Mouse (Mus musculus): Measurements from ENCODE around the gene Spsb2. TPM values are rescaled to one million over a fixed set of nuclear protein-coding genes. Genes with fewer than 3 reads are reported as not detected.

Spsb2 gene
- polyA plus RNA-seq (2017; shearing (Covaris generic)) = 2.7 TPM

DNA sequence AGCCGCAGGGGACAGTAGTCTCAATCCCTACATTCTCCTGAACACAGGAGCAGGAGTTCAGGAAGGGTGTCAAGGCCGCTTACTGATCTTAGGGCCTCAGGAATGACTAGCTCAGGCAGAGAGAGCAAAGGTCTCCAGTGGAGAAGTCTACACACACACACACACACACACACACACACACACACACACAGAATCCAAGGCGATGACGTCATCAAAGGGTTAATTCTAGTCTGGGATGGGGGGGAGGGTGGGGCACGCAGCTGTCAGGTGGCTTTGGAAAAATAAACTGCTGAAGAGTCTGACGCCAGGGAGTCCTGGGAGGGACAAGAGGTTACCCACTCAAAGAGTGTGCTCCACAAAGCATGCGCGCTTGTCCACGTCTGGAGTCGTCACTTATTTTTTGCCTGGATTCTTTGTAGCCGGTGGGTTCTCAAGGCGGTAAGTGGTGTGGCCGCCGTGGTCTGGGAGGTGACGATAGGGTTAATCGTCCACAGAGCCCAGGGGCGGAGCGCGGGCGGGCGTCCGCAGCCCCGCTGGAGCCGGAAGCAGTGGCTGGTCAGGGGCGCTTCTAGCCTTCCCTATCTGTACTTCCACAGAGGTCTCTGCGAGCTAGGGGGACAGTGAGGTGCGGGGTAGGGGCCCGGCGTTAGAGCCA lies at the start of gene Spsb2:
Gene Spsb2 (plus strand): TSS at position 304 of the 655 bp plus-strand sequence.

DNA sequence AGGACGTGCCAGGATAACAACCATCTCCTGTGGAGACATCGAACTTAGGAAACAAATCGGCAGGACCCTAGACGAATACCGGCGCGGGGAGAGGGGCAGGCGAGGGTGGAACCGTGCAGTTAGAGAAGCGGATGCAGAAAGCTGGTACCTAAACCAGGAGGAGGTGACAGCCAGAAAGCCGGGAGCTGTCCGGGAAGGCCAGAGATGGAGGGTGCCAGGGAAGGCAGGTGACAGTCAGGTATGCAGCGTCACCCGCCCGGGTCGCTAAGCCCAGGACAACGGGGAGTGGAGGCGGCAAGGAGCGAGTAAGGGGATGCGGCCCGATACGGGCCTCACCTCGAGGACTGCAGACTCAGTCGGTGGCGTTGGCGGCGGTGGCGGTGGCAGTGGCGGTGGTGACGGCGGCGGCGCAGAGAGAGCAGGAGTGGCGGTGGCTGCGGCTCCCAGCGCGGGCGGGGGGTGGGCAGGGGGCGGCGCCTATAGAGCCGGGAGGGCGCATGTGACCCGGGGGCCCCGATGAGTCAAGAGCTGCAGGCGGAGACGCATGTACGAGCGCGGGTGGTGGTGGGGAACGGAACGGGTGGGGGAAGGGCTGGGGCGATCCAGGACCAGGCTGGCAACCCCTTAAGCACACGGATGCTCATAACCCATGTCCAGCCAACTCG lies 39.2 kb upstream of the Spsb2 start, which contains the start of gene Eno2:
Gene Eno2 (minus strand): TSS at position 573 of the 665 bp plus-strand sequence.

DNA sequence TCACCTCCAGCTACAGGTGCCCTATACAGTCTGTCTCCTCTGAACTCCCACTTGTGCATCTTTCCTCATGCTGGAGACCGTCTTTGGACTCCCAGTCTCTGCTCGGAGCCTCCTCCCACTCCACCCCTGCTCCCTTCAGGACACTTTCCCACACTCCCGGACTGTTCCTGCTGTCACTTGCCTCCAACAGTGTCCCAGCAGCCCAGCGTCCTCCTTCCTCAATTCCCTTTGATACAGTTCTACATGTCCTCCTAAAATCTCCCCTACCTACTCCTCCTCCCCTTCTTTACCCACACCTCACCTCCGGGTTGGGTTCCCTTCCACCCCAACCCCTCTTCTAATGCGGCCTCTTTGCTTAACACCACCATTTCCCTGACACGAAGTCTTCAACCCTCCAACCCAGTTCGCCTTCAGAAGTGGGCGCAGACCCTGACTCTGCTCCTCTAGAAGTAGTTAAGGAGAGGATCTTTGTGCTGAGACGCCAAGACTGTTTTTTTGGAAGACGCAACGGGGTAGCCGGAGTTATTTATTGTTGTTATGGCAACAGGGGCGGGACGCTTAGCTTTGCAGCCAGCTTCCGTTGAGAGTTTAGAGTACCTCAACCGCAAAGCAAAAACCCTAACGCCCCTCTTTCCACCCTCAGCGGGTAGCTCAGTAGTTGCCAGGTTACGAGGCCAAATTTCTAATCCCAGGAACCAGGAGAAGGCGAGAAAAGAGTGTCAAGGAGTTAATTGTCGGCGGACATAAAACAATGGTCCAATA lies 29.1 kb upstream of the Spsb2 start, which contains the start of gene Lrrc23:
Gene Lrrc23 (minus strand): TSS at position 506 of the 762 bp plus-strand sequence.

DNA sequence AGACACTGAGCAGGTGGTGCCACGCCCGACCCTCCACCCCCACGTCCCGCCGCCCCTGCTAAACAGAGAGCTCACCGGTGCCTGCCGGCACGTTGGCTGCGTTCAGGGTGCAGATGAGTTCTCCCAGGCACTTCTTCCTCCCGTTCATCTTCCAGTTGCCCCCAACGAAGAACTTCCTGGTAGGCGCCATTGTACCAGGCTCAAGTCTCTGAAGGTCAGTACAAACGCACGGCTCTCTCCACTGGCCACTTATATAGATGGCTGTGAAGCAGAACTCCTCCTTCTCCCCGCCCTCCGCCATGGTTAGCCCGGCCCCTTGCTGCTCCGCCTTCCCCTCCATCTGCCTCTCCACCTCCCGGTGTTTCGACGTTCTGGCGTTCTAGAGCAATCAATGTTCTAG lies 5.5 kb downstream of the Spsb2 start, which contains the start of gene Tpi1:
Gene Tpi1 (minus strand): TSS at position 364 of the 400 bp plus-strand sequence.

DNA sequence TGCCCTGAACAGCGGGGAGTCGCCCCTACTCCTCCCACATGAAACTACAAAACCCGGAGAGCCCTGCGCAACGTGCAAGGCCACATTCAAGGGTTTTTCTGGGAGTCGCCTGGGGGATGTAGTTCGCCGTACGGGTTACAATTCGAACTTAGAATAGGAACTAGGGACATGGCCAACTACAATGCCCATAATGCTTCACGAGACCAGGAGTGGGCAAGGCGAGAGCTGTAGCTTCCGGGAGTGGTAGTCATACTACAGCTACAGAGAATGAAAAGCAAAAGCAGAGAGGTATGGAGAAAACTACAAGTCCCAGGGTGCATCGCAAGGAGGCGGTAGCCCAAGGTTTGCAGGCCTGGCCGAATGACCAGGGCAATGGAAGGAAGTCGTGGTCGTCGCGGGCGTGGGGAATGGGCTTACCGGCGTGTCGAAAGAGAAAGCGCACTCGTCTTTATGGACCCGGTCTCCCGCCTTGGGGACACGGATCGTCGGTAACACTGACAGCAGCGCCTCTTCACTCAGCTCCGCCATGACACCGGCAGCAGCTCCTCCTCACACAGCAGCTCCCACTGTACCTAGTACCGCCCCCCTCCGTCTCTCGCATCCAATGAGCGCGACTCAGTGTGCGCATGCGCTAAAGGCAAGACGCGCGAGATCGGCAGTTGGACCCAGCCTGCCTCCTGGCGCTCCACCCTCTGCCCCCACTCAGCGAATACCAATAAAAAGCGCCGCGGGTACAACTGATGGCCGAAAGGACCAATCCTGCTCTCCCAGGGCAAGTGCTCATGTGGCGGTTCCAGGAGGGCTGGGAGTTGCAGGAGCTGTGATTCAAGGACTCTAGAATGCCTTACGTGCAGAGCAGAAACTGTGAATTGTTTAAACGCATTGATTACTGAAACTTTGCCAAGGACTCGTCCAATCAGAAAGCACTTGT lies 20.7 kb downstream of the Spsb2 start, which contains the start of the genes Usp5 and Cdca3:
Gene Usp5 (minus strand): TSS at position 617 of the 931 bp plus-strand sequence.
Gene Cdca3 (plus strand): TSS at position 680 of the 931 bp plus-strand sequence.

DNA sequence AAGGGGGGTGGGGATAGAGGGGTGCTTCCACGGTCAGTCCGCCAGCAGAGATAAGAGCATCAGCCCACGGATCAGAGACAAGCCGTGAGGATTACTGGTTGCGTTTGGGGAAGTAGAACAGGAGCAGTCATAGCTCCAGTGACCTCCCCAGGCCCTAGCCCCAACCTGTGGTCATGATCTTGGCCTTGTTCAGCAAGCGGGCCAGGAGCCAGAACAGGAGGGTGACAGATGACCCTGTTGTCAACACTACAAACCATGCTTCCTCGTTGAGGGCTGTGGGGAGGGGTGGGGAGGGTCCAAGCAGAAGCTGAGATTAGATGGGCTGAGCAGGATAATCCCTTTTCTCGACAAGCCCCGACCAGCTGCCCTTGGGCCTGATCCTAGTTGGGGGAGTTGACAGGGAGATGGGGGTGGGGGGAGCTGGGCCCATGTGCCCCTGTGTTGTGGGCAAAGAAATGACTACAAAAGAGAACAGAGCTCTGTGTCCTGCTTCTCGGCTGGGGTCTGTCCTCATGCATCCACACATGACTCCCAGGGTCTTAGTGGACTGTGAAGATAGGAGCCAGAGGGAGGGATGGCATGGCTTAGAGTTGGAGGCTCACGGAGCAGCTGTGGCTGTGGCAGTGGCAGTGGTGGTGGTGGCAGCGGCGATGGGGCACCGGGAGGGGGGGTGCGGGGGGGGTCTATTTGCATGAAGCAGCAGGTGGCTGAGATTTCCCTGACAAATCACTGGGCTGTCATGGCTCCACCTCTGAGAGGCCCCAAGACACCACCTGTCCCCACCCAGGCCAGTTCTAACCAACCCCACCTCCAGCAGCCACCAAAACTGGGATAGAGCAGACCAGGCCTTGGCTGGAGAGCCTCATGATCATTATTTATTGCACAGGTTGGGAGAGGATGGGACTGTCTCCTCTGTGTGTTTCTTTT lies 32.0 kb downstream of the Spsb2 start, which contains the start of gene Gnb3:
Gene Gnb3 (minus strand): TSS at position 35 of the 927 bp plus-strand sequence.

DNA sequence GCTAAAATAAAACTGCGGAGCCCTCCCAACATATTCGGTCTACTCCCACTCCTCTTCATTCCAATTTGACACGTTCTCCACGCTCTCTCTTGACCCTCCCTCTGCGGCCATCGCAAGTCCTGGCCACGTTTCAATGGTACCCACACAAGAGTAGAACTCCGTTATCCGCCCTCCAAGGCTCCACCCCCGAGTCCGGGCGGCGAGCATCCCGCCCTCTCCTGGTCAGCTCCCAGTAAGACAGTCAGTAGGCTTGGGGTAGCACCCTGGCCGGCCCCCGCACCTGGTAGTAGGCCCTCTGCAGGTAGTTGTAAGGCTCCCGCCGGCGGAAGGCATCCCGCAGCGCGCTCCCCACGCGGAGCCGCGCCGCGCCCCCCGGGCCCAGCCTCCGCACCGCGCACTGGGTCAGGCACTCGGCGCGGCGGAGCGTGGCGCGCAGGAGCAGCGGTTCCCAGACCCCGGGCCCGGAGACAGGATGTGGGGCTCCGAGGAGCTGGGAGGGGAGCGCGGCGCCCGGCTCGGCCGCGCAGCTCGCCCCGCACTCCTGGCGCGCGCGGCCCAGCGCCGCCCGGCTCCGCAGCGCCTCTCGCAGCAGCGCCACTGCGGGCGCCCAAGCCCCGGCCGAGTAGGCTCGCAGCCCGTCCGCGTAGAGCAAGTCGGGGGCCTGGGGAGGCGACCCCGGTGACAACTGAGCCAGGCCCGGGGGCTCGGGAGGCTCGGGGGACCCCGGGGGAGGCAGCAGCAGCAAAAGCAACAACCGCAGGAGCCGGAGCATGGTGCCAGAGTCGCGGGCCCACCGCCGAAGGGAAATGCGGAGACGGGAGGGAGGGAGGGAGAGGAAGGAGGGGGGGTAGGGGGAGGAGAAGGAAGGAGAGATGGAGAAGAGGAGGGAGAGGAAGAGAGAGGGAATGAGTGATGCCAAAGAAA lies 48.7 kb downstream of the Spsb2 start, which contains the start of gene P3h3:
Gene P3h3 (minus strand): TSS at position 837 of the 924 bp plus-strand sequence.

Other genes starting within 250 kb of the Spsb2 start
- not detected for gene C1rb, start 238.4 kb upstream of the Spsb2 start, polyA plus RNA-seq (2017; shearing (Covaris generic))
- not detected for gene C1s2, start 172.6 kb upstream of the Spsb2 start, polyA plus RNA-seq (2017; shearing (Covaris generic))
- gene Lpcat3, start 145.6 kb upstream of the Spsb2 start, polyA plus RNA-seq (2017; shearing (Covaris generic)) = 58.1 TPM
- 298 TPM for gene Emg1, start 96.5 kb upstream of the Spsb2 start, polyA plus RNA-seq (2017; shearing (Covaris generic))
- gene Phb2, start 96.3 kb upstream of the Spsb2 start, polyA plus RNA-seq (2017; shearing (Covaris generic)) = 218 TPM
- 385 TPM for gene Ptpn6, start 69.9 kb upstream of the Spsb2 start, polyA plus RNA-seq (2017; shearing (Covaris generic))
- gene Grcc10, start 67.3 kb upstream of the Spsb2 start, polyA plus RNA-seq (2017; shearing (Covaris generic)) = 417 TPM
- not detected for gene Gm45234, start 52.6 kb upstream of the Spsb2 start, polyA plus RNA-seq (2017; shearing (Covaris generic))
- 7.2 TPM for gene Atn1, start 52.1 kb upstream of the Spsb2 start, polyA plus RNA-seq (2017; shearing (Covaris generic))
- gene Eno2, start 39.0 kb upstream of the Spsb2 start, polyA plus RNA-seq (2017; shearing (Covaris generic)) = 6.6 TPM
- gene Lrrc23, start 28.9 kb upstream of the Spsb2 start, polyA plus RNA-seq (2017; shearing (Covaris generic)) = 1.3 TPM
- 94.6 TPM for gene Tpi1, start 5.6 kb downstream of the Spsb2 start, polyA plus RNA-seq (2017; shearing (Covaris generic))
- 116 TPM for gene Usp5, start 20.8 kb downstream of the Spsb2 start, polyA plus RNA-seq (2017; shearing (Covaris generic))
- 6.9 TPM for gene Cdca3, start 20.9 kb downstream of the Spsb2 start, polyA plus RNA-seq (2017; shearing (Covaris generic))
- gene Gnb3, start 31.6 kb downstream of the Spsb2 start, polyA plus RNA-seq (2017; shearing (Covaris generic)) = not detected
- gene P3h3, start 49.1 kb downstream of the Spsb2 start, polyA plus RNA-seq (2017; shearing (Covaris generic)) = 0.20 TPM
- gene Gpr162, start 55.3 kb downstream of the Spsb2 start, polyA plus RNA-seq (2017; shearing (Covaris generic)) = 0.38 TPM
- 401 TPM for gene Cd4, start 79.6 kb downstream of the Spsb2 start, polyA plus RNA-seq (2017; shearing (Covaris generic))
- 3.4 TPM for gene Lag3, start 103.0 kb downstream of the Spsb2 start, polyA plus RNA-seq (2017; shearing (Covaris generic))
- gene Ptms, start 111.4 kb downstream of the Spsb2 start, polyA plus RNA-seq (2017; shearing (Covaris generic)) = 36.6 TPM
- 200 TPM for gene Mlf2, start 122.7 kb downstream of the Spsb2 start, polyA plus RNA-seq (2017; shearing (Covaris generic))
- 84.6 TPM for gene Cops7a, start 156.9 kb downstream of the Spsb2 start, polyA plus RNA-seq (2017; shearing (Covaris generic))
- gene Pianp, start 188.0 kb downstream of the Spsb2 start, polyA plus RNA-seq (2017; shearing (Covaris generic)) = 0.48 TPM
- gene Zfp384, start 200.5 kb downstream of the Spsb2 start, polyA plus RNA-seq (2017; shearing (Covaris generic)) = 73.2 TPM
- 98.8 TPM for gene Ing4, start 231.1 kb downstream of the Spsb2 start, polyA plus RNA-seq (2017; shearing (Covaris generic))
- 18.6 TPM for gene Acrbp, start 241.0 kb downstream of the Spsb2 start, polyA plus RNA-seq (2017; shearing (Covaris generic))